Mouse (Mus musculus) ES-E14 (cell line): ENCODE measurements around the gene Slc5a2. TPM values are rescaled to one million over a fixed set of nuclear protein-coding genes. Genes with fewer than 3 reads are reported as not detected.

Source experiments
- DNase-seq: peaks from one replicate; pipeline ENCODE4 v3.0.0-alpha.2; 2013; ENCODE audit warnings: low read depth, low spot score
- H3K27ac ChIP-seq: 2 replicates; pipeline ENCODE4 v1.5.1; 2012; ENCODE audit warnings: low read depth, mild to moderate bottlenecking, low read length, moderate library complexity, mixed read lengths; ENCODE audit not compliant: poor library complexity, insufficient read depth, severe bottlenecking
- H3K36me3 ChIP-seq: 2 replicates; pipeline ENCODE4 v1.6.1; 2012; ENCODE audit warnings: mild to moderate bottlenecking, low read length, moderate library complexity, mixed read lengths; ENCODE audit not compliant: control insufficient read depth, poor library complexity, insufficient read depth, severe bottlenecking
- H3K4me1 ChIP-seq, 2 experiments: fragments of 150-350 bp in 1 of 2; sonication (generic) in 1 of 2; 2 replicates each; pipeline ENCODE4 v1.6.1; 2012; ENCODE audit warnings: low read length in 2 of 2, mild to moderate bottlenecking in 1 of 2, mixed read lengths in 1 of 2; ENCODE audit not compliant: control insufficient read depth in 2 of 2, insufficient read depth in 2 of 2, poor library complexity in 1 of 2
- H3K4me3 ChIP-seq, 2 experiments: fragments of 150-350 bp in 1 of 2; sonication (generic) in 1 of 2; 2 replicates each; pipeline ENCODE4 v1.5.1; 2012; ENCODE audit warnings: low read length in 2 of 2, low read depth in 1 of 2, mild to moderate bottlenecking in 1 of 2, mixed read lengths in 1 of 2; ENCODE audit not compliant: insufficient read depth in 1 of 2, poor library complexity in 1 of 2, severe bottlenecking in 1 of 2
- H3K9ac ChIP-seq: 2 replicates; pipeline ENCODE4 v1.6.1; 2012; ENCODE audit warnings: low read depth, mild to moderate bottlenecking, low read length, mixed read lengths; ENCODE audit not compliant: poor library complexity, insufficient read depth, severe bottlenecking
- H3K9me3 ChIP-seq: fragments of 150-350 bp; sonication (generic); 2 replicates; pipeline ENCODE4 v1.6.1; 2012; ENCODE audit warnings: low read depth, mild to moderate bottlenecking, low read length; ENCODE audit not compliant: control insufficient read depth, insufficient read depth
- CHD2 ChIP-seq: IDR thresholded peaks from 2 replicates; pipeline ENCODE4 v1.6.1; 2014; ENCODE audit warnings: mild to moderate bottlenecking, low read depth, low read length, inconsistent platforms
- HCFC1 ChIP-seq: IDR thresholded peaks from 2 replicates; pipeline ENCODE4 v1.6.1; 2012; ENCODE audit warnings: low read length, inconsistent platforms, borderline replicate concordance; ENCODE audit not compliant: insufficient read depth
- MAFK ChIP-seq: IDR thresholded peaks from 2 replicates; pipeline ENCODE4 v1.6.1; 2014; ENCODE audit warnings: mild to moderate bottlenecking, low read depth, low read length, inconsistent platforms; ENCODE audit not compliant: insufficient read depth
- ZC3H11A ChIP-seq: IDR thresholded peaks from 2 replicates; pipeline ENCODE4 v1.6.1; 2012; ENCODE audit warnings: low read depth, mild to moderate bottlenecking, inconsistent platforms, low read length, borderline replicate concordance
- ZNF384 ChIP-seq: IDR thresholded peaks from 2 replicates; pipeline ENCODE4 v1.6.1; 2012; ENCODE audit warnings: low read depth, low read length, inconsistent platforms
- in situ Hi-C, 2 experiments: fragments of 600-800 bp; cut with MboI; formaldehyde crosslinking; loops; one replicate each; pipeline ENCODE4 v1.15.1; 2025; ENCODE audit warnings: low sequenced_read_pairs in 2 of 2, inconsistent platforms in 1 of 2; ENCODE audit not compliant: unreplicated experiment in 2 of 2
- total RNA-seq: library from RNA; depleted of rRNA; stranded (reverse); fragments of 300-350 nt; gene quantifications from 2 replicates; pipeline ENCODE4 v1.2.3, GENCODE M21; 2012

The Slc5a2 gene
- total RNA-seq, 1 experiment, result 0.49 TPM

DNA sequence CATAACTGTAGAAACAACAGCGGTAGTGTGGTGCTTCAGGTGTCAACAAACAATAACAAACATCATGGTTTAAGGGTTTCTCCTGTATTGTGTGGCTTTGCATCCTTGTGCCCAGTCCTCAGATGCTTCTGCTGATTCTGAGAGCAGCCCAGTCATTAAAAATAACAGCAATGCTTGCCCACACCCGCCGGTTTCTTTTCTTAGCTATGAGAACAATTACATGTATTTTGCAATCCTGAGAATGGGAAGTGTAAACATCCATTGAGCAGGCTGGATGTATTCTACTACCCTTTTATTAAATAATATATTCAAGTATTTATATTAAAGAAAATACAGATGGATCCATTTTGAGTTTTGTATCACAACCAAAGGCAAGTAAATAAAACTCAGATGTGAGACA is 36.7 kb downstream of the Slc5a2 start:
- Histone ChIP-seq H3K36me3 (no peaks in the 10 kb centered on the region), H3K4me3 (no peak overlapping the region), H3K9ac (no peak overlapping the region), H3K9me3 (no peaks in the 10 kb centered on the region), H3K4me1 (no peaks in the 10 kb centered on the region), H3K27ac (no peak overlapping the region)
- in situ Hi-C loops, result no loop called here
- TF ChIP-seq ZC3H11A (no peak), MAFK (no peak), ZNF384 (no peak), CHD2 (no peak), HCFC1 (no peak)
- DNase-seq, result no peak

DNA sequence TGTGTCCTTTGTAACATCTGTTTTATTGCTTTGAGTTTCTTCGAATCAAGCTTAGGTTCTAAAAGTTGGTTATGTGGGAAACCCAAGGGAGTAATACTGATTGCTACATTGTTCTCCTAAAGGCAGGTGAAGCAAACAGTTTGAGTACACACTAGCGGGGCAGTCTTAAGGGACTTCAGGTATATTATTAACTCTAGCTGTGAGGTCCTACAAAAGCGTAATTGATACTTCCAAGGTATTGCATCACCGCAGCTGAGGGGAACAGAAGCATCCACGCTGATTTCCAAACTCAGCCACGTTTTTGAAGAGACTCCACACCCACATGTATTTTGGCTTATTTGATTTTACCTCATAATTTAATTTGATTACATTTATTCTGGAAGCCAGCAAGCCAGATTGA is 38.7 kb downstream of the Slc5a2 start:
- H3K9ac ChIP-seq, result no peak overlapping the region
- no peaks in the 10 kb centered on the region for H3K36me3 ChIP-seq
- H3K4me1 ChIP-seq, result no peaks in the 10 kb centered on the region
- TF ChIP-seq ZNF384, result no peak
- TF ChIP-seq CHD2, result no peak
- no peak for TF ChIP-seq MAFK
- TF ChIP-seq ZC3H11A, result no peak
- TF ChIP-seq HCFC1, result no peak
- H3K9me3 ChIP-seq, result no peaks in the 10 kb centered on the region
- H3K4me3 ChIP-seq, result no peak overlapping the region
- in situ Hi-C loops, result no loop called here
- no peak for DNase-seq
- no peak overlapping the region for H3K27ac ChIP-seq

DNA sequence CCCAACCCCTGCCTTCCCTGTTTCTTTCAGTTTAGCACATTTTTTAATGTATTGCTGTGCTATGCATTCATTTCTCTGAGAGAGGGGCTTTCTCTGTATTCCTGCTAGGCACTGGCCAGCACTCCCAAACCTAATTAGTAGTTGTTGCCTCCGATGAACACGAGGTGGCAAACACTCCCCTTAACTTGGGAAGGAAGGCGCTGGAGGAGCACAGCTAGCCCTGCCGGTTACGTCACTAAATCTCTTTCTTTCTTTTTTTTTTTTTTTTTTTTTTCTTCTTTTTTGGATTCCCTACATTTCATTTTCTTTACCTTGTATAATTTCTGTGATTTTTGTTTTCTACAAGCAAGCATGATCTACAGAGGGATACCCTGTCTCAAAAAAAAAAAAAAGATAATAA is 39.5 kb downstream of the Slc5a2 start:
- Histone ChIP-seq H3K9ac (no peak overlapping the region), H3K4me3 (no peak overlapping the region), H3K9me3 (no peaks in the 10 kb centered on the region), H3K27ac (no peak overlapping the region), H3K4me1 (no peaks in the 10 kb centered on the region), H3K36me3 (no peaks in the 10 kb centered on the region)
- TF ChIP-seq CHD2 (no peak), ZNF384 (peak; percentile 94), MAFK (no peak), ZC3H11A (peak; percentile 48; the same call in 1 of the 2 replicates), HCFC1 (no peak)
- in situ Hi-C loops, result no loop called here
- DNase-seq, result no peak

DNA sequence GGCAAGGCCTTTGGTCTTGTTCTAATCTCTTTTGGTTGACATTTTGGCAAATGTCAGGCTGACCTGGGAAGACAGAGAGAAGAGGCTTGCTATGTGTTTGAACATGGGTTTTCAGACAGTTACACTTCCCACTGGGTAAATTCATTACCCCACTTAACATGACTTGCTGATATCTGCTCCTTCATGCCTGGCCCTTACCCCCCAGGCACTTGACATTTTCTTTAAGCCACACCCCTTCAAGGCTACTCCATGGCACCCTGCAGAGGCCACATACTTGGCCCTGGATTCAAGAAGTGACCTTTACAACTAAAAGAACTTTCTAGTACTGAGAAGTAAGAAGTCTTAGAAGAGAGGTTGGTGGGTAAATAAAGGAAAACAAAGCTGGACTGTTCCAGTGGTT is 42.4 kb downstream of the Slc5a2 start:
- no peak overlapping the region for H3K27ac ChIP-seq
- H3K4me3 ChIP-seq, result no peak overlapping the region
- TF ChIP-seq ZNF384 (no peak), ZC3H11A (no peak), CHD2 (no peak), MAFK (no peak), HCFC1 (no peak)
- in situ Hi-C loops, result no loop called here
- DNase-seq, result no peak
- no peaks in the 10 kb centered on the region for H3K4me1 ChIP-seq
- no peaks in the 10 kb centered on the region for H3K36me3 ChIP-seq
- H3K9me3 ChIP-seq, result no peaks in the 10 kb centered on the region
- no peak overlapping the region for H3K9ac ChIP-seq

DNA sequence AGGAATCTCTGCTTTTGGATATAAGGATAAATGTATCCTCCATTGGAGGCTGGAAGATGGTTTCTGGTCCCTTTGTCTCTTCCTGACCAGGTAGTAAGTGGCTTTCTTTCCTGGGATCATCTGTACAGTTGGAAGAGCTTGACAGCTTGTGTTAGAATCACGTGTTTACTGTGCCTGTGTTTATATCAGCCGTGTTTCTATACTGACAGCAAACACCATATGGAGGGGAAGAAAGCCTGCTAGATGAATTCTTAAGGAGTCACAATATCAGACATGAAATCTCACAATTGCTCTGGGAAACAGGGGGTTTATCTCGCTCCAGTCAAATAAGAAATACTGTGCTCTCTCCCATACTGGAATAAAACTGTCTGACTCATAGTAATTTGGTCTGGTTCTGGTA is 43.8 kb downstream of the Slc5a2 start:
- TF ChIP-seq MAFK (no peak), ZC3H11A (no peak), CHD2 (no peak), HCFC1 (no peak), ZNF384 (no peak)
- H3K9me3 ChIP-seq, result no peaks in the 10 kb centered on the region
- in situ Hi-C loops, result no loop called here
- DNase-seq, result no peak
- no peaks in the 10 kb centered on the region for H3K4me1 ChIP-seq
- no peak overlapping the region for H3K27ac ChIP-seq
- no peak overlapping the region for H3K9ac ChIP-seq
- H3K36me3 ChIP-seq, result no peaks in the 10 kb centered on the region
- H3K4me3 ChIP-seq, result no peak overlapping the region
